Mouse (Mus musculus) heart, postnatal 36 days (tissue): ENCODE data around the gene B3gnt9. TPM values are rescaled to one million over a fixed set of nuclear protein-coding genes. Genes with fewer than 3 reads are reported as not detected.
"Not testable (repeated sequence)": the region's sequence is repeated elsewhere in the genome, so short reads cannot be mapped to it uniquely, and the experiment has no call there.

ENCODE experiments used
- DNase-seq, 2 experiments: peaks; one replicate each; pipeline ENCODE4 v3.0.0; 2021 to 2022
- intact Hi-C: fragments of 180-260 bp; cut with DNase I; formaldehyde crosslinking; loops from one replicate; pipeline ENCODE4 v1.15.1; 2025
- total RNA-seq, 2 experiments: library from RNA; stranded (reverse); gene quantifications; 2 replicates each; pipeline ENCODE4 v1.2.3; 2021

B3gnt9 gene
- total RNA-seq, 2 experiments from 2014 or later, result 4.4 to 5.7 TPM

DNA sequence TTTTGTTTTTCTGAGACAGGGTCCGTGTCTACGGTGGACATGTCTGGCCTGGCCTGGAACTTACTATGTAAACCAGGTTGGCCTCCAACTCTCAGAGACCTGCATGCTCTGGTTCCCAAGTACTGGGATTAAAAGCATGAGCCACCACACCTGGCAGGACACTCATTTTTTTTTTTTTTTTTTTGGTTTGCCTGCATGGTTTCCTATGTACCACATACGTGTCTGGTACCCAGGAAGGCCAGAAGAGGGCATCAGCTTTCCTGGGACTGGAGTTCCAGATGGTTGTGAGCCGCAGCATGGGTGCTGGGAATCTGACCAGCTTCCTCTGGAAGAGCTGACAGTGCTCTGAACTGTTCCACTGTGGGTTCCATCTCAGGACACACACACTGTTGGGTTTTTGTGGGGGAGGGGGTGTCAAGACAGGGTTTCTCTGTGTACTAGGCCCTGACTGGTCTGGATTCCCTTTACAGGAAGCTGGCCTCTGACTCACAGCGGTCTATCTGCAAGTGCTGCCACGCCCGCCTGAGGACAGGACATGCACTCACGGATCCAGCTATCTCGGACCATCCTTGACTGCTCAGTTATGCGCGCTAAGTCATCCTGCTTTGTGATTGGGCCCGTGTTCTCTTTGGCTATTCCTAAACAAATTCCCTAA is 6.5 kb upstream of the B3gnt9 start:
- intact Hi-C loops, result no loop called here
- DNase-seq, result no peak

DNA sequence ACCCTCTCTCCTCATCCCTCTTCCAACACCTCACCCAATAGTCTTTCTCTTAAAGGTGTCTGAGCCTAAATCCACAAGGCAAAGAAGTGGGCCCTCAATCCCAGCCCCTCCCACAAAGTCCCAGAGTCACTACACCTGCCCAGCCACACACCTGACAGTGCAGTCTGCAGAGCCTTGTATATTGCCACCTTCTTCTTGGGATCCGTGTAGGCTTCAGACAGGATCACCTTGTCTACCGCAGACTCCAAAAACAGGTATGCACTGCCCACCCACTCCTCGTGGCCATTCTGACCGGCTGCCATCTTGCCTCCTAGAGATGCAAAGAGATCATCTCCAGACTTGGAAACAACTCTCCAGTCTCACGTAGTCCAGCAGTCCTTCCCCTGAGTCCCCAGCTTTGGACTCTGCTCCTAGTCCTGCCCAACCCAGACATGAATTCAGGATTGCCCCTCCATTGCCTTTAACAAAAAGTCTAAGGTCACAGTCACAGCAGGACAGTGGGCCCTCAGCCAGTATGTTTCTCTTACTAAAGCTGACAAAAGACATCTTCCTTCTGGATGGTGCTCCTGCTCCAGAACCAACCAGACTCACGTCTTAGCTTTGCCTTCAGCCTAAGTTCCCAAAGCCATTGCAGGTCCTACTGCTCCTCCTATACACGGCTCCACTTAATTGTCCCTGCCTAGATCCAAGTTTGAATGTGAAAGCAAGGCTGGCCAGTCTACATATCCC is 5.6 kb upstream of the B3gnt9 start:
- DNase-seq, result no peak
- intact Hi-C loops, result no loop called here

DNA sequence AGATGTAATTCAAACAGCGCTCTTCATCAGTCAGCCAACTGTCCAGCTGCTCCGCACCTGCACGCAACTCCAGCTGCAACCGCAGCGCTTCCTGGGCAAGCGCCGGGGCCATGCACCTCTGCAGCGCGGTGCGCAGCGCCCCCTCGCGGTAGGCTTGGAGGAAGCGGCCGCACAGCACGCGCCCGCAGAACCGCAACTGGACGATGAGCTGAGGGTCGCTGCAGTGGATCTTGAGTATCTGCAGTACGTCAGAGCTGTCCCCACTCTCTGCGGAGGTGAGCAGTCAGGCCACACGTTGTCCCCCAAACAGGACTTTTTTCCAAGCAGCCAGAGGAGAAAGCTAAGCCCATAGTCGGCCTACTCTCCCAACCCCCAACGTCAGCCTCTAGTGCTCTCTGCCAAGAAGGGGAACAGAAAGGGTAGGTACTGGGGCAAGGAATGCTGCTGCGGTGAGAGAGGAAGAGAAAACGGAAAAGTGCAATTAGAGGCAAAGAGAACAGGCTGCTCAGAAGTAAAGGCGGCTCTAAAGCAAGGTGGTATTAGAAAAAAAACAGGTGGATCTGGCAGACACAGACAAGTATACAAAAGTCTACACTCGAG is 4.9 kb upstream of the B3gnt9 start:
- intact Hi-C loops, result loop anchor here (2.0 to 5.0 kb wide), 2 partner anchors 21 to 103 kb away; no protein-coding TSS in a partner anchor
- DNase-seq, result peak; percentile 81 to 82

DNA sequence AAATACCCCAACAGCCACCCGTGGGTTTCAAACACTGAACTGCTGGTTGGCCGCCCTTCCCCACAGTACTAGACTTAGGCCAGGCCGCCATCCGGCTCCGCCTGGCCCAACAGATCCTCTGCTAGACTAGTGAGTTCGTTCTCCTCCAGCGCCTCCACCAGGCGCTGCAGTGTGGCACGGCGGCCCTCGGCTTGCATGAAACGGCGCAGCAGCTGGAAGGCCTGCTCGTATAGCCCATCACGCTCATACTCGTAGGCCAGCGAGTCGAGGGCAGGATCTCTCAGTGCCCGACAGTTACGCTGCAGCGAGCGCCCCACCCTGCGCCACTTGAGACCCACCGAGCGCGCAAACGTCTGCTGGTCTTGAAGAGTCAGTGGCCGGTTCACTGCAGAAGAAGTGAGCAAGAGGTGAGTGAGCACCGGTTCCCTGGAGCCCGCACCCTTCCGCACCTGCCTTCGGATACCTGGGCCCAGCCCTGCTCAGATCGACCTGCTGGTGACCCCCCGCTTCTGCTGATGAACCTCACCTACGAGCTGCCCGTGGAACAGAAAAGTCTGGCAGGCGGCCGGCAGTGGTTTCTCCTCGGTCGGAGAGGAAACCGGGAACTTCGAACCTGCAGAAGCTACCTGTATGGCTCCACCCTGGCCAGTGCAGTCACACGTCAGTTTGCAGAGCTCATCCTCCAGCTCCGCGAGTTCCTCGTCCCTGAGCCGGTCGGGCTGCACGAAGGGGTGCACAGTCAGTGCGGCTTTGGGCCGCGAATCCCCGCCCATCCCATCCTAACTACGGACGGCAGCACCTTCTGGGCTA is 4.2 kb upstream of the B3gnt9 start:
- DNase-seq, result no peak

DNA sequence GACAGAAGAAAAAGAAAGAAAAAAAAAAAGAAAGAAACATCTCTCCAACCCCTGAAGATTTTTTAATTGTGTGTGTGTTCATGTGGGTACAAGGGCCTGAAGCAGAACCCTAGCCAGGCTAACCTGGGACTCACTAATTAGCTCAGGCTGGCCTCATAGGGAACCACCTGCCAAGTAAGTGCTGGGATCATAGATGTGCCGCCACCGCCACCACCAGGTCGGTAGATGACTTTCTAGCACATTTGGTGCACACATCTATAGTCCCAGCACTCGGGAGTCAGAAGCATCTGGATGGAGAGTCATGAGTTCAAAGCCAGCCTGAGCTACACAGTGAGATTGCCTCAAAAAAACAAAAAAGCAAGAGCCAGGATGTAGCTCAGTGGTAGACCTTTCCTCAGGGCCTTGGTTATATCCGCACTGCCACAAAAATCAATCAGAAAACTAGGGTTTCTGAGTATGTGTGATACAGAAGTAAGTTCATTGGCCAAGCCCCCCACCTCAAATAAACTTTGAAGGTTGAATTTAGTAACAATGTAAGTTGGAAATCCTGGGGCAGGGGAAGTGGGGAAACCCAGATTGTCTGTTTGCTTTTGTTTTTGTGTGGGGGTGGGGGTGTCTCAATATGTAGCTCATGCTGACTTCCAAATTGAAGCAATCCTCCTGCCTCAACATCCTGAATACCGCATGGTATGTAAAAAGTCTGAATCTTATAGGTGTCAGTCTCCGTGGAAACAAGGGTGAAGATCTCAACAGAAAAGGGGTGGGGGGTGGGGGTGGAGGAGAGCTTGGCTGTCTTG is 2.6 kb upstream of the B3gnt9 start:
- intact Hi-C loops, result loop anchor here (2.0 to 5.0 kb wide), 2 partner anchors 23 to 100 kb away; no protein-coding TSS in a partner anchor
- no peak for DNase-seq

More for the DNA sequence above, 4.2 kb upstream of the B3gnt9 start:
- intact Hi-C loops, result loop anchor here (2.0 to 5.0 kb wide), 2 partner anchors 22 to 102 kb away; no protein-coding TSS in a partner anchor

DNA sequence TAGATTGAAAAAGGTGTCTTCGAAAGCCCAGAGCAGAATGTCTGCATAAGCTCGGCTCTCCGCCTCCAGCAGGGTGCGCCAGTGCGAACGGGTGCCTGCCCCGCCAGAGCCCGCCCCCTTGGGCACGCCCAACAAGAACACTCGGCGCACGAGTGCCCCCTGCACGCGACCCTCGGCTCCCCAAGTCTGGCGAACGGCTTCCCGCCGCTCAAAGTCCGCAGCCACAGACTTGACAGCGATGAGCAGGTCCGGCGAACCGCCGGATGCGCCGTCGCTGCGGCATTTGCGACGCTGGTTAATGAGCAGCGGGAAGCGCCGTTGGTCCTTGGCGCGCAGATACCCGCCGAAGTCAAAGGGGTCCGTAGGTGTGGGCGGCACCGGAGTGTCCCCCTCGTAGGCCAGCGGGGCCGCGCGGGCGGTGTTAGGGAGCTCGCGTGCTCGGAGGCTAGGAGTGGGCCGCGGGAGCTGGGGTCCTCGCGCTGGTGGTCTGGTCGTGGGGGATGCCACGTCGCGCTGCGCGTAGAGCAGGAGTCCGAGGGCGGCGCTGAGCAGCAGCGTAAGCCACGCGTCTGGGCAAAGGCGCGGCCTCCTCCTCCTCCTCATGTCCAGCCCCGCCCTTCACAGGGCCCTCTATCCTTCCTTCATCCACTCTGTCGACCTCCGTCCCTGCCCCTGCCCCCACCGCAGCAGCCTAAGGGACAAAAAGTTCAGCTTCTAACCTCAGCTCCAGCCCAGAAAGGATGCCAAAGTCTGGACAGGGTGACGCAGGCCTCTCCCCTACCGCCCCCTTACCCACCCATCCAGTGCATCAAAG is 594 bp downstream of the B3gnt9 start:
- intact Hi-C loops, result no loop called here
- peak; percentile 90 to 93 for DNase-seq

DNA sequence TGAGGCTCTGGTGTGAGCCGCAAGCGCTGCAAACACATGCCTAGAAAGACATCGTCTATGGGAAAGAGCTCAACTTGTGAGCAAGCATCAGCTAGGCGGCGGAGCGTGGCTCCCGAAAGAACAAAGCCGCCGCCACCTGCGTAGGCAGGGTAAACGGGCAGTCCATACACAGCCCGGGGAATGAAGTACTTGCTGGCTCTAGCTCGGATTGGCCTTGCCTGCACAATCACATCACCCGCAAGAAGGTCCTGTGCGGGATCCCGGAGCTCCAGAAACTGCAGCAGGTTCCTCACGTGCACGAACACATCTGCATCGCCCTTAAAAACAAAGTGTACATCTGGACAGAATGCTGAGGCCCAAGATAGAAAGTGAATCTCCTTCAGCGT is 1.2 kb downstream of the B3gnt9 start:
- no peak for DNase-seq

DNA sequence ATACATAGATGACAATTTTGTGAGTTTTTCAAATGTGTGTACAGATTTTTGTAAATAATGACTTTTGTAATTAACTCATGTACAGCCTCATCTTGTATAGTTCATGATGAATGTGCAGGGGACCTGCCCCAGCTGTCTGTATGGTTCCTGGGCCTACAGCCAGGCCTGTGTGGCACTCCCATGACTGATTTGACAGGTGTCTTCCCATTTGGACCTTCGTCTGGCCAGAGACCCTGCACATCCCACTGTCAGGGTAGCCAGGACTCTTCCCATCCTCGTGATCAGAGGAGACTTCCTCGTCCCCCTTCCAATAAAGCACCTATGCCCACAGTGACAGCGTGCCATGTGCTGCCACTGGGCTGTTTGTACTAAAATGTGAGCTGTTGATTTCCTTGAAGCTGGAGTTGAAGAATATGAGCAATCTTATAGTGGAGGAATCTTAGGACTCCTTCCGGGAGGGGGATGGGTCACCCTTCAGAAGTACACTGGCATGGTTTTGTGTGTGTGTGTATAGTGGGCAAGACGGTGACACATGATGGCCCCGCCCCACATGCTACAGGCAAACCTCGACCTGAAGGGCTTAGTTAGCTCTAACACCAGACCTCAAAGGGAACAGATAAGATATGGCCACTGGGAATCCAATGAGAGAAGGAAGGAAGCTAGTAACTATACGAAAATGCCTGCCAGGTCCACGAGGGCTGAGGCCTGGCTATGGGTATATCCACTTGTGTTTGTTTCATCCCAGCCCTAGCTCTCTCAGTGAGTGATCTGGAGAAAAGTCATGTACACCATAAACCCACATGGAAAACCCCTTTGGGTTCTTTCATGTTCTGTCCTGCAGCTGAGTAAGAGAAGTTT is 2.0 kb downstream of the B3gnt9 start:
- DNase-seq, result no peak
- intact Hi-C loops, result no loop called here

More for the DNA sequence above, 1.2 kb downstream of the B3gnt9 start:
- intact Hi-C loops, result no loop called here

DNA sequence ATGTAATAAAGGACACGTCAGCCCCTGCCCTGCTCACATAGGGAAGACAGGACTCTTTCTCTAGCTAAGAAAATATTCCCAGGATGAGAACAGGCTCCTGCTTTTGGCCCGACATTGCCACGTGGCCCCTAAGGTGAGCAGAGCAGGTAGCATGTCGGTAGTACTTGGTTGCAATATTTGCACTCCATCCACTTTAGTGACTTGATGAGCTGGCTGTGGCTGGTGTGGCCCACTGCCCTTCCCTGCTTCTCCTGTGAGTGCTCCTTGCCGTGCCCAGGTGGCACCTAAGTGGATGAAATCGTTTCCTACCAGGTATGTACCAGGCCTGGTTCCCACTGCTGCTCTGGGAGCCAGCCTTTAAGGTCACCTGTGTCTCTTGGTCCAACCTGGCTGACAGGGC is 3.0 kb downstream of the B3gnt9 start:
- intact Hi-C loops, result no loop called here
- DNase-seq, result no peak

DNA sequence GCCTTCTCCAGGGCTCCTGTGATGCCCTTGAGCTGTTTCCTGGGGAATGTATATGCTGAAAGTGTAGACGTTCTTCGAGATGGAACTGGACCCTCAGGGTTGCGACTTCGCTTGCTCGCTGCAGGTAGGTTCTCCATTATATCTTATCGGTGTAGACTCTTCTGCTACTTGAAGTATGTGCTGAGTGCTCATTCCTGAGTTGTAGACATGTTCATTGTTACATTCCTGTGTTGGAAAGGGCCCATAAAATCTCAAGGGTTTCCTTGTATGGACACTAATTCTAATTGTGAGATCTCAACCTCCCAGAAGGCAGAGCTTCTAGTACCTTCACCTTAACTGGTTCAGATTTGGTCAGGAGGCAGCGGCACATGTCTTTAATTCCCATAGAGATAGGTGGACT is 13.9 kb downstream of the B3gnt9 start:
- DNase-seq, result no peak
- intact Hi-C loops, result no loop called here

DNA sequence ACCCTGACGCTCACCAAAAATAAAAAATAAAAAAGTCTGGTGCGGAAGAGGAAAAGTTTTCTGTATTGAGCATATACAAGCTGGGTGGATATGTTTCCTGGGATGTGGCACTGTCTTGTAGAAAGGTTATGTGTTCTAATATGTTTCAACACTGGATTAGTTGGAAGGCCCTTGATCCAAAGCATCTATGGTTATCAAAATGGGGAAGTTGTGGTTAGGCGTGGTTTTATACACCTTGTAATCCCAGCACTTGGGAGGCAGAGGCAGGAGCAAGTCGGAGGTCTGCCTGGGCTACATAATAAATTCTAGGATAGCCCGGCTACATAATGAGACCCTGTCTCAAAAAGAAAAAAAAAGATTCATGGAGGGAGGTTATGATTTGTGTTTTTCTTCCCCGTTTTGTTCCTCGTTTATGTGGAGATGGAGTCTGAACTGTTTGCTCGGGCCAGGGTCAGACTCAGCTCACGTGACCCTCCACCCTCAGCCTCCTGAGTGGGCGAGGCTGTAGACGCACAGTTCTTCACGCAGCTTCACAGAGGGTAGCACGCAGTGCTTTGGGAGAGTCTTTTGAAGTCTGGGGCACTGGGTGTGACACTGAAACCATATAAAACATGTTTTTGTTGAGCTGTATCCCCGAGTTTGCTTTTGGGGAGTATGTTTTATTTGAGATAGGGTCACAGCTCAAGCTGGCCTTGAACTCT is 17.4 kb downstream of the B3gnt9 start:
- intact Hi-C loops, result no loop called here
- DNase-seq, result no peak

DNA sequence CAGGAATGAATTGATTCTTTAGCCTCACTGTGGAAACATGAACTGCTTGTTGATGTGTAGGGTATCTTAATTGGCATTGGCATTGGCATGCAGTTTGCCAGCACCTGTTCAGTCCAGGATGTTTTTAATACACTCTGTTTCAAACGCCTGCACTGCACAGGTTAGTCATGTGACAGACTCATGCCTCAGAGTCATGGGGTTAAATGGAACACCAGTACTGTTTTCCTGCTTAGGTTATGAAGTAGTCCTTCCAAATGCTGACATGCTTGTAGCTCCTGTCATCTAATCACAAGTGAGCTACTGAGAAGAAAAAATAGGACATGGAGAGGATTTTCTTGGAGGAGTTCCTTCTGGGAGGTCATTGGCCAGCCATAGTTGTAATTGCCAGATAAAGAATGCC is 19.7 kb downstream of the B3gnt9 start:
- intact Hi-C loops, result no loop called here

DNA sequence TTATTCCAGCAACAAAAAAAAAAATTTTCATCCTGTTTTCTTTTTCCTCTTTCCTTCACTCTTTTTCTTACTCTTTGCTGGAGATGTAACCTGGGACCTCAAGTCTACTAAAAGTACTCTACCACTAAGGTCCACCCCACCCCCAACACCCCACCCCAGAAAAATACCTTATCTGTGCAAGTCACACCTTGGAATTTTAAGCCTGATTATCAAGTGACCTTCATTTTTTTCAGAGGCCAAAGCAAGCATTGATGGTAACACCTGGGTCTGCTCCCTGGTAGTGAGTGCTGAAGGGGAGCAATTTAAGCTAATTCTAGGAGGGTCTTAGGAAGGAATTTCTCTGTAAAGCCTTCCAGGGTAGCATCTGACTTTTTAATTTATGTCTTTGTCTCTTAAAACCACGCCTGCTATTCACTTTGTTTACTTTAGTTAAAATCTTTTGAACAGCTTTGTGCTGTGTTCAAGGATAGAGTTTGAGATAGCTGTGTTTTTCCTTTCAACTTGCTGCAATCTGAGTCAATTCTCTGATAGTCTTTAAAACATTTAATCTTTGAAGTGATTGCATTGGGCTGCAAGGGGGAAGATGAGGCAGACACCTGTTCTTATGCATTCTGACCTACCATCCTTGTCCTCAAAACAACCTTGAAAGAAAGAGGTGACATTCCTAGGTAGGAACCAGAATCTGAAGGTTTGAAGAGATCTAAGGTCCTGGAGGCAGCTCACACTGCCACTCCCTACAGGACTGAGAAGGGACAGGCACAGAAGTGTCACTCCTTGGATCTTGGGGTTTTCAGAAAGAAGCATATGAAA is 21.6 kb downstream of the B3gnt9 start:
- no peak for DNase-seq
- intact Hi-C loops, result no loop called here

More for the DNA sequence above, 19.7 kb downstream of the B3gnt9 start:
- no peak for DNase-seq

DNA sequence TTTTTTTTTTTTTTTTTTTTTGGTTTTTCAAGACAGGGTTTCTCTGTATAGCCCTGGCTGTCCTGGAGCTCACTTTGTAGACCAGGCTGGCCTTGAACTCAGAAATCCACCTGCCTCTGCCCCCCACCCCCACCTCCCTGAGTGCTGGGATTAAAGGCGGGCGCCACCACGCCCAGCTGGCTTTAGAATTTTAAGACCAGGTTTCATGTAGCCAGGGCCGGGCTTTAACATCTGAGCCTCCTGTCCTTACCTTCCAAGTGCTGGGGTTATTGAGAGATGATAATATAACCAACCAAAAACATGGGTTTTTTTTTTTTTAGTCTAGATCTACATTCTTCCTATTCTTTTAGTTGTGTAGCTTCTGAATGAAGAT is 22.6 kb downstream of the B3gnt9 start:
- DNase-seq, intact Hi-C loops: not testable (repeated sequence)

DNA sequence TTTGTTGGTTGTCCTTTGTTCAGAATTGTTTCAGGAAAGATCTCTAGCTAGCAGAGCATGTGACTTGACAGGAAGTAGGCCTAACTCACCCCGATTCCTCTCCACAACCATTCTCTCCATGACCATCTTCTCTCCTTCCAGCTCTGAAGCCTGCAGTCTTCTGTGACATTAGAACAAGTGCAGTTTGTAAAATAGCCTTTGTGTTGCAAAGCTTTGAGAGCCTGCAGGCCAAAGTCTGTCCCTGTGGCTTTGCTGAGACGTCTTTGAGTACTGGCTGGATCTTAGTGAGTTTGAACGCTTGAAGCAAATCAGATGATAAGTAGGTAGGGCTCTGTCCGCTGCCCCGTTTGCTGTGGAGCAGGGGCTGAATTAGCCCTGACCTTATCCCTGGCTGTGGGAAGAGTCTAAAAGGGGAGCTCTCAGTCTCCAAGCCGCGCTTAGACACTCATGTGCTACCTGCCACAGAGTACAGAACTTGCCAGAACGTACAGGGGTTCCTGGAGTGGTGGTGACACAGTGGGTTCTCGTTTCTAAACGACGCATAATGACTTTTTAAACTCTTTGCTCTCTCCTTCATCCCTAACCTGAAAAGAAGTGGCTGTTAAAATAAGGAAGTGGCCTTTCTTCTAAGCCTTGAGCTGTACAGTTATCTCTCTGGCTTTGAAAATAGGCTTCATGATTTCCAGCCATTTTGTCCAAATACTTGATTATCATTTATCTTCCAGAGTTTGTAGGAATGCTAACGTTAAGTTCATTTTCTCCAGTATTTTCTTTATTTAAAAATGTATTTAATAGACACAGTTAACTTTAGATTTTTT is 23.2 kb downstream of the B3gnt9 start:
- DNase-seq, result no peak
- intact Hi-C loops, result no loop called here

DNA sequence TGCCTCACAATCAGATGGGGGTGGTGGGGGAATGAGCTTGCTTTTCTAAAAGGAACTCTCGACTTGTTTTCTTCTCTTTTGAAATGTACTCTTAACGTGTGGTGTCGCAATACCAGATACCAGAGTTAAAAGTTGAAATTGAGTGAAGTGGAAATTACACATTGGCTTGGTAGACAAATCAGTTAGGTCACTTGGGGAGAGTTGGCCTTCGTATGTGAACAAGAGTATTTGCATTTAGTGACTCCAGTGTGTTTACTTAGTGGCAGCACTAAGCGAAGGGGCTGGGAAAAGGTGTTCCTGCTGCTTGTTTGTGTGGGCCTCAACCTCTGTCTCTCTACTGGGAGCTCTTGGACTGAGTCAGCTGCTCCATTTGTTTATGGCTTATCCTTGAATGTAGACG is 29.0 kb downstream of the B3gnt9 start:
- no peak for DNase-seq
- intact Hi-C loops, result loop anchor here (2.0 kb wide), 1 partner anchor 55 kb away; the partner anchor contains the start of gene Cbfb
